Mouse (Mus musculus) embryonic fibroblast, embryonic 13.5 days (primary cell): ENCODE measurements around the gene Cxcl16. TPM values are rescaled to one million over a fixed set of nuclear protein-coding genes. Genes with fewer than 3 reads are reported as not detected.
"Not testable (repeated sequence)": the region's sequence is repeated elsewhere in the genome, so short reads cannot be mapped to it uniquely, and the experiment has no call there.

Experiments used
- H3K27ac ChIP-seq: 2 replicates; pipeline ENCODE4 v1.5.1; 2012; ENCODE audit warnings: low read length, control low read depth, inconsistent platforms; ENCODE audit not compliant: insufficient read depth
- H3K4me1 ChIP-seq: 2 replicates; pipeline ENCODE4 v1.6.1; 2011; ENCODE audit warnings: low read length; ENCODE audit not compliant: control insufficient read depth, insufficient read depth
- H3K4me3 ChIP-seq: 2 replicates; pipeline ENCODE4 v1.5.1; 2011; ENCODE audit warnings: mild to moderate bottlenecking, control low read depth, low read length; ENCODE audit not compliant: insufficient read depth
- CTCF ChIP-seq: IDR thresholded peaks from 2 replicates; pipeline ENCODE4 v1.5.1; 2011; ENCODE audit warnings: mild to moderate bottlenecking, control low read depth, low read length, moderate library complexity, borderline replicate concordance; ENCODE audit not compliant: insufficient read depth
- POLR2A ChIP-seq: IDR thresholded peaks from 2 replicates; pipeline ENCODE4 v1.6.1; 2011; ENCODE audit warnings: low read depth, mild to moderate bottlenecking, control low read depth, low read length, moderate library complexity
- polyA plus RNA-seq: library from polyadenylated mRNA; stranded (reverse); fragments of >200 nt; gene quantifications from 2 replicates; pipeline ENCODE4 v1.2.4, GENCODE M21; 2011; ENCODE audit warnings: low read depth; ENCODE audit not compliant: missing spikeins, insufficient read length

Gene Cxcl16
- polyA plus RNA-seq, 1 experiment = 6.0 TPM

DNA sequence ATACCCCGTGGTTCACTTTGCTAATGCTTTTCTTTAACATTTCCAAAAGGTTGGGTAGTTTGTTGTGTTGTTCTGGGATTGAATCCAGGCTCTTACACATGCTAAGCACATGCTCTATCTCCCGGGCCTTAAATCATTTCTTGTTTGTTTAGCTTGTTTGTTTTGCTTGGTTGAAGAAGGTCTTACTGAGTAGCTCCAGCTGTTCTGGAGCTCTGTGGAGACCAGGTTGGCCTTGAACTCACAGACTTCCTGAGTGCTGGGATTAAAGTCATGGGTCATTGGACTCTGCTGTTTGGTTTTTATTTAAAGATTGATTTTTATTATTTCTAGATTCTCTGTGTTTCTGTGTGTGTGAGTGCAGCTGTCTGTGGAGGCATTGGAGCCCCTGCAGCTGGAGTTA lies 25.7 kb upstream of the Cxcl16 start:
- H3K4me1 ChIP-seq = no peaks in the 10 kb centered on the region
- no peak overlapping the region for H3K4me3 ChIP-seq
- TF ChIP-seq POLR2A (no peak), CTCF (no peak)
- no peak overlapping the region for H3K27ac ChIP-seq

GRCm38 (mm10) chr11:70474872-70475534 lies 15.2 kb upstream of the Cxcl16 start:
- Histone ChIP-seq H3K4me3 (no peak overlapping the region), H3K27ac (no peak overlapping the region), H3K4me1 (no peaks in the 10 kb centered on the region)
- TF ChIP-seq CTCF (no peak), POLR2A (no peak)

DNA sequence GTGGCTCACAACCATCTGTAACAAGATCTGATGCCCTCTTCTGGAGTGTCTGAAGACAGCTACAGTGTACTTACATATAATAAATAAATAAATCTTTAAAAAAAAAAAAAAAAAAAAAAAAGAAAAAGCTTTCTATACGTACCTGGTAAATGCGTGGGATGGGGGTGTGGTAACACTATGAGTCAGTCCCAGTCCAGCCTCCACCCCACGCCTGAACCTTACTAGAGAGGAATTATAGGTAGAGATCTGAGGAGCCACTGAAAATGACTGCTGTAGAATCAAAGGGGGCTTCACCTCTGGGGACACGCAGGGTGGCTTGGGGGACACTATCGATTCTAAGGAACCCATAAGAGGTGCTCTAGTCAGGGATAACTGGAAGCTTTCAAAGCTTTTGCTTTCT lies 13.5 kb upstream of the Cxcl16 start:
- not testable (repeated sequence) for H3K27ac ChIP-seq, H3K4me1 ChIP-seq, H3K4me3 ChIP-seq

GRCm38 (mm10) chr11:70472716-70473115 lies 12.9 kb upstream of the Cxcl16 start:
- Histone ChIP-seq H3K27ac (no peak overlapping the region), H3K4me1 (0 out of 2 replicates have a peak, but pooled peaks cover under 1% of the 10 kb centered on the region), H3K4me3 (no peak overlapping the region)
- TF ChIP-seq POLR2A (no peak), CTCF (no peak)

- Histone ChIP-seq H3K4me3 (no peak overlapping the region), H3K27ac (no peak overlapping the region), H3K4me1 (0 out of 2 replicates have a peak, but pooled peaks cover 2% of the 10 kb centered on the region)
- no peak for TF ChIP-seq POLR2A
- TF ChIP-seq CTCF = no peak
Measured at GRCm38 (mm10) chr11:70469764-70470163, 10.0 kb upstream of the Cxcl16 start.

- no peak for TF ChIP-seq POLR2A
- no peak for TF ChIP-seq CTCF
- H3K27ac ChIP-seq = no peak overlapping the region
Measured at GRCm38 (mm10) chr11:70467902-70468619, 8.3 kb upstream of the Cxcl16 start.

GRCm38 (mm10) chr11:70465824-70466223 lies 6.0 kb upstream of the Cxcl16 start:
- TF ChIP-seq POLR2A (no peak), CTCF (no peak)
- H3K4me3 ChIP-seq = no peak overlapping the region
- 0 out of 2 replicates have a peak, but pooled peaks cover 2% of the 10 kb centered on the region for H3K4me1 ChIP-seq
- H3K27ac ChIP-seq = no peak overlapping the region

More at GRCm38 (mm10) chr11:70467902-70468619, 8.3 kb upstream of the Cxcl16 start:
- no peak overlapping the region for H3K4me3 ChIP-seq
- H3K4me1 ChIP-seq = 0 out of 2 replicates have a peak, but pooled peaks cover 2% of the 10 kb centered on the region

DNA sequence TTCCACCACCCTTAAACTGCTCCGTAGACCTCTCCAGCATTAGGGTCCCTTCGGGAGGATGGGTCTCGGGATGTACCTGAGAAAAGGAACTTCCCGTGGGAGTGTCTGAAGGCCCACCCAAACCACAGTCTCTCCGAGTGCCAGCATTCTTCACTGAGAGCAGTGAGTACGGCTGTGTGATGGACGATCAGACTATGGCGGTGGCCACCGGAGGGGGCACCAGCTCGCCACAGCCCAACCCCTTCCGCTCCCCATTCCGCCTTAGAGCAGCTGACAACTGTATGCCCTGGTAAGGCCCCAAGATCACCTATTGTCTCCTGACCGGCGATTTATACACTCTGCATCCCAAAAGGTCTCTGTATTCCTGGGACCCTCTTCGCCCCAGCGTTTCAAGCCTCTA lies 5.4 kb upstream of the Cxcl16 start:
- no peak overlapping the region for H3K27ac ChIP-seq
- TF ChIP-seq CTCF = no peak

GRCm38 (mm10) chr11:70463970-70464369 lies 4.2 kb upstream of the Cxcl16 start:
- Histone ChIP-seq H3K4me1 (0 out of 2 replicates have a peak, but pooled peaks cover 2% of the 10 kb centered on the region), H3K27ac (no peak overlapping the region), H3K4me3 (no peak overlapping the region)
- TF ChIP-seq POLR2A (no peak), CTCF (no peak)

More for the DNA sequence above, 5.4 kb upstream of the Cxcl16 start:
- H3K4me1 ChIP-seq = 0 out of 2 replicates have a peak, but pooled peaks cover 2% of the 10 kb centered on the region
- H3K4me3 ChIP-seq = no peak overlapping the region
